Mouse (Mus musculus) MN1 (cell line): ENCODE results near the gene Spon2.

ENCODE experiments used
- DNase-seq: peaks from one replicate; pipeline ENCODE4 v3.0.0-alpha.2; 2016; ENCODE audit warnings: low spot score

The Spon2 gene

GRCm38 (mm10) chr5:33217663-33218062 lies 592 bp downstream of the Spon2 start:
- no peak for DNase-seq

DNA sequence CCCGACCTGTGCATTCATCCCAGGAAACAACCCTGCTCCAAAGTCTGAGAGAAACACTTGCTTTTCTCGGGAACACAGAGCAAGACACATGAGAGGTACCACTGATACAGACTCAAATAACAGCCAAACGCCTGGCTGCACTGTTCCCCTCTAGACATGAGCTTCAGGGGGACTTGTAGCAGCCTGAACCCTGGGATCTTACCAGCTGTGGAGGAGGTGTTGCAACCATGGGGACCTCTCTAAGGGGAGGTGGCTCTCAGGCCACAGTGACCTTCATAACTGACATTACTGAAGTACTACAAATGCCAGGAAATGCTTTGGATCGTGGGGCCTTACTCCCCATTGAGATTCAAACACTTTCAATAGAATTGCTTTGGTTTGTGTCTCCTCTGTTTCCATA lies 3.5 kb downstream of the Spon2 start:
- DNase-seq, result no peak

DNA sequence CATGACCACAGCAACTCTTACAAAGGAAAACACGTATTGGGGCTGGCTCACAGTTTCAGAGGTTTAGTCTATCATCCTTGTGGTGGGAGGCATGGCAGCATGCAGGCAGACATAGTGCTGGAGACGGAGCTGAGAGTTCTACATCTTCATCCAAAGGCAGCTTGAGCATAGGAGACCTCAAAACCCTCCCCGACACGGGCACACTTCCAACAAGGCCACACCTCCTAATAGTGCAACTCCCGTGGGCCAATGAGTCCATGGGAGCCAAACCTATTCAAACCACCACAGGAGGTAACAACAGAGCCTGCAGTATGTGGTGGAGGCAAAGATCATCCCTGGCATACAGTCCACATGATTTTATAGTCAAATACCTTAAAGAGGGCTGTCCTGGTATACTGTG lies 7.0 kb downstream of the Spon2 start:
- no peak for DNase-seq

- DNase-seq, result no peak
These were observed 7.7 kb downstream of the Spon2 start for GRCm38 (mm10) chr5:33210515-33210914.

- no peak for DNase-seq
These were observed 9.6 kb downstream of the Spon2 start for GRCm38 (mm10) chr5:33208533-33209245.

GRCm38 (mm10) chr5:33207136-33207535 lies 11.1 kb downstream of the Spon2 start:
- no peak for DNase-seq

DNA sequence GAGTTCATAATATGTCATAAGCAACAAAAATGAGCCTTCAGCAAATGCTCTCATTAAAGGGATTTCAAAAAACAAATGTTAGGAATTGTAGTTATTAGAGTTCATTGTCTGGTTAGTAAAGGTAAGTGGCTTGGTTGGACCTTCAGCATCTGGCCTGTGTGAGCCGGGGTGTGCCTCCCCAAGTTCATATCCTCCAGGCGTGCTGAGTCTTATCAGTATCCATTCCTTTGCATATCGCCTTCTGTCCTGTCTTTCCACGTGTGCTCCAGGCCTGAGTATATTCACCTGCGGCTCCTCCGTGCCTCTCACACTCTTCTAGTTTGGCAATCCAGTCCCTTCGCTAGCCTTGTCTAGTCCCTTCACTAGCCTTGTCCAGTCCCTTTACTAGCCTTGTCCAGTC lies 11.9 kb downstream of the Spon2 start:
- no peak for DNase-seq

DNA sequence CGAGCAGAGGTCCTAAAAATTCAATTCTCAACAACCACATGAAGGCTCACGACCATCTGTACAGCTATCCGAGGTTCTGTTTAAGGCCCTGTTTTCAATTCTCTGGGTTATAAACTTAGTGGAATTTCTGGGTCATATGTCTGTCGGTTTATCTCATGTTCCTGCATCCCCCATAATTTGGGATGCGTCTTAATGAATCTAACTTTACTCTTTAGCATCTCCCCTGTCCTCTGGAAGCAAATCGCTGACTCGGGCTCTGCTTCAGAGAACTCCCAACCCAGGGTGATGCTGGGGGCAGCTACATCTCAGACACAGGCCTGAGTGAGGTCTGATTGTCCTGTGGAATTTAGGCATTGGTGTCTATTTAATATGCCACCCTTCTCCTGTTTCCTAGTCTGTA lies 14.0 kb downstream of the Spon2 start:
- DNase-seq, result no peak

DNA sequence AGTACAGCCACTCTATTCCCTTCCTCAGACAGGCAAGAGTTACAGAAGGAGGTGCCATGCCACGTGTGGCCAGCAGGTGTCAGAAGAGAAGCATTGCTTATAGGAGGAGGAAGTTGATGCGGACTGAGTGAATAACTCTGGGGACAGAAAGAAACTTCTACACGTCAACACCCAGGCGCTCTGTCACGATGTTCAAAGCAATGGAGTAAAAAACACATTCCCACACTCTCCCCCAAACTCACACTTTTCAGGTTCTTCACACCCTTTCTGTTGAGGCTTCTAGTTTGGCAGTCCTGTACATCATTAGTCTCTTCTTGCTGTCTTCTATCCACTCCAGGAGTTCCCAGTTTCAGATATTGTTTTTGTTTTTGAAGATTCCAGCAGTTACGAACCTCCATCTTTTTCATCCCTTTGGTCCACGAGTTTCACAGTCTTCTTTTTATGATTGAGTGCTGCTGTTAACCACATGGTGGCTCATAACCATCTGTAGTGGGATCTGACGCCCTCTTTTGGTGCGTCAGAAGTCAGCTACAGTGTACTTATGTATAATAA lies 14.5 kb downstream of the Spon2 start:
- peak; percentile 87 for DNase-seq

DNA sequence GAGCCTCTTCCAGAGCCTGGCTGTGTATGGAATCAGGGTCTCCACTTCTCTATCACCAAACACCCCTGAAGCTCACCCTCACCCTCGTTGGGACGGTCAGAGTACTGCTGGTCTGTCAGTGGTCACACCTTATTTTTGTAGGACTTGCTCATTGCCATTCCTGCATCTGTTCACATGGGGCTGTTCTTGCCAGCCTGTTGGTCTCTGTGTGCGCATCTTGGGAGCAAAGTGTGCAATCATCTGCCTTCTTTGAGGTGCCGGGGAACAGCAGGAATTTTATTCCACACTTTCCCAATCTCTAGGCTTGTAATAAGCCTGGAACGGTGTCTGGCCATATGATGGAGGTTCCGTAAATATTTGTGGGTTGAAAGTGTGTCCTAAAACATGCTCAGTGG lies 15.1 kb downstream of the Spon2 start:
- DNase-seq, result no peak

DNA sequence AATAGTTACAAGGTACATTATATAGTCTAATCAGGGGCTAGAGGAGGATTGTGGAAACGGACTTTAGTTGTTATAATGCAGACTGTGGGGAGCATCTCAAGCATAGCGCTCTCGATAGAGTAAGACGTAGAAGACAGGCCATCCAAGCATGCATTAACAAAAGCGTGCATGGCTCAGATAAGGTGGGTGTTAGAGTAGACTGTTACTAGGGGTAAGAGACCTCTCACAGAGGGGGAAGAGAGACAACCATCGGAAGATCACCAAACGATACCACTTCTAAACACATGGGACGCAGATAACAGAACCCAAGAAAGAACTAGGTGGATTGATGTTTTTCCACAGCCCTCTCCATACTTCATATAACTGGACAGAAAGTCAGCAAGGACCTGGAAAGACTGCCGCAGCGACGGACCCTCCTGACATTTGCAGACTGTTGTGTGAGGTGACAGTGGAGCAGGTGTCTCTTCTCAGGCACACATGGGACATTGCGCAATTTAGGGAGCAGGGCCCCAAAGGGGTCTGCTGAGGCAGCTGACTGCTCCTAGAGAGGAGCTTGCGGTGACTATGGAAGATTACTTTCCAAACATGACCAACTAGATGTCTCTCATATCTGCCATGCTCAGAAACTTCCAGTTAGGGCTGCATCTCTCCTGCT lies 15.6 kb downstream of the Spon2 start:
- no peak for DNase-seq

GRCm38 (mm10) chr5:33201697-33202096 lies 16.6 kb downstream of the Spon2 start:
- DNase-seq, result peak; percentile 44

DNA sequence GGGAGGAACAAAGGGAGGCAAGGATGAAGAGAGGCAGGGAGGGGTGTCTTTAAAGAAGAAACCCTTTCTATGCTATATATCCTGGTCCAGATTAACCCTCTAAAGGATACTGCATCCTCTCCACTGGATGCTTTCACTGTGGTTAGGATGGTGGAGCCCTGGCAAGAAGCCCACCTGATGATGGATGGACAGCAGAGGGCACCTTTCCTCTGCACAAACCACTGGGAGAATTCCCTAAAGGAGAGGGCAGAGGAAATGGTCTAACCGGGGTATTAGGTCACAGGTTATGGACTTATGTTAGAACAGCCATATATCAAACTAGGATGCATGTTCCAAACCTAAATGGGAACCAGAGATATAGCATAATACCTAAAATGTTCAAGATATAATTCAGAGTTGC lies 18.2 kb downstream of the Spon2 start:
- no peak for DNase-seq

DNA sequence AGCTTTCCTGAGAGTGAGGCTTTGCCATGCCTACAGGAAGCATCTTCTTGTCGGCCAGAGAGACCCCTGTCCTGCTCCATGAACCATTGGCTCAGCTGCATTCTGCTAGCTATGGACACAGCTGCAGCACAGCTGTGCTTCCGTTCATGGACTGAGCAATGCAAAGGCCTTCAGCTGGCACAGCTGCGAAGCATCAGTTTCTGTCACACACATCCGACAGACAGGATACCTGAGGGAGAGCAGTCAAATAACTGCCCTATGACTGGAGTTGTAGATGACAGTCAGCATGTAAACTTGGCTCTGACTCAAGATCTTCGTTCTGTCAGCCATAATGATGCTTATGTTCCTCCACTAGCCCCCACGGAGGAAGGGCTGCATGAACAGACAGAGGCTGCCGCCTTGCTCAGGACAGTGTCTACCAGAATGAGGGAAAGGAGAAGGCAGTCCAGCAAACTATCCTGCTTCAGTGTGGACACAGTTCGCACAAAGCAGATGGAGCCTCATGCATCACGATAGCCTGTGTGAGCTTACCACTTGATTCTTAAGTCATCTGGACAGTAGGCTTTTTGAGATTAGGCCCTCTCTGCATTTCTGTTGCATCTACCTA lies 22.9 kb downstream of the Spon2 start:
- DNase-seq, result peak; percentile 4

- DNase-seq, result peak; percentile 37
These were observed 24.7 kb downstream of the Spon2 start for GRCm38 (mm10) chr5:33193567-33193966.
